Mouse (Mus musculus): ENCODE measurements around the gene Fam160b1. TPM values are rescaled to one million over a fixed set of nuclear protein-coding genes. Genes with fewer than 3 reads are reported as not detected.
A peak's percentile ranks its signal among the peaks of the same experiment; 100 is the strongest.

Gene Fam160b1
- total RNA-seq, 1 experiment, result 8.5 TPM

DNA sequence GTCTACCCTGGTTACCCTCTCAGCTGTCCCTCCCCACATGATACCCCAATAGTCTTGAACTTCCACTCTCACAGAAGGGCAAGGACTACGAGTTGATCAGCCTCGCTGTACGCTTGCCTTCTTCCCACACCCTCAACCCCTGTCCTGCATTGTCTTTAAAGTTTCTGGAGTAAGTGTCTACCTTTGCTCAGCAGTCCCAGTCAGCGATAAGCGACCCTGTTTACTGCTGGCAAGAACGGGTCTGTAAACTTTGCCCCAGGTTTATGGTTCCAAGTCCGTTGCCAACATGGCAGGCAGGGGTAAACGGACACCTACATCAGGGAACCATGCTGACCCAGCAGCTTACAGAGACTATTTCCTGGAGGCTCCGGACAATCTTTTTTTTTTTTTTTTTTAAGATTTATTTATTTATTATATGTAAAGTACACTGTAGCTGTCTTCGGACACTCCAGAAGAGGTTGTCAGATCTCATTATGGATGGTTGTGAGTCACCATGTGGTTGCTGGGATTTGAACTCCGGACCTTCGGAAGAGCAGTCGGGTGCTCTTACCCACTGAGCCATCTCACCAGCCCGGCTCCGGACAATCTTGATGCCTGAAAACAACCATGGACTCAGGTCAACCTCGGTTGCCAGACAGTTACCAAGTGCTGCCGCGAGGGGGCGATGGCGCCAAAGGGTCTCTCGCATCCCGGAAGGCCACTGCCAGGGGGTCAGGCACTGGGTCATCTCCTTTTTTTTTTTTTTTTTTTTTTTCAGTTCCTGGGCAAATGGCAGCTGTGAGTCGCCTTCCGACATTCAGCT is 43.4 kb downstream of the Fam160b1 start:
- Histone ChIP-seq H3K36me3 (ENCODE audit: control insufficient read depth, insufficient read depth, low read length, poor library complexity, severe bottlenecking) (no peaks in the 10 kb centered on the region), H3K4me3 (ENCODE audit: insufficient read depth in 1 of 2, low read depth in 1 of 2, low read length in 2 of 2, poor library complexity in 1 of 2, severe bottlenecking in 1 of 2) (peak overlapping the region; percentile 26 to 28; a peak in 3 of 4 replicates), H3K9ac (ENCODE audit: insufficient read depth, low read depth, low read length, poor library complexity, severe bottlenecking) (peak overlapping the region; percentile 20; the same call in 1 of the 2 replicates), H3K9me3 (ENCODE audit: control insufficient read depth, insufficient read depth, low read depth, low read length) (no peaks in the 10 kb centered on the region), H3K27ac (ENCODE audit: insufficient read depth, low read depth, low read length, poor library complexity, severe bottlenecking) (no peak overlapping the region), H3K4me1 (ENCODE audit: control insufficient read depth in 2 of 2, insufficient read depth in 2 of 2, low read length in 2 of 2, poor library complexity in 1 of 2) (peaks cover 0 to 5% of the 10 kb centered on the region in 2 experiments; a peak in 2 of 4 replicates)
- peak; percentile 74 for DNase-seq (ENCODE audit: low read depth, low spot score)
- no peak for TF ChIP-seq CHD2 (IDR thresholded peaks at IDR 0.05; ENCODE audit: low read depth, low read length)
- TF ChIP-seq HCFC1 (IDR thresholded peaks at IDR 0.05; ENCODE audit: borderline replicate concordance, insufficient read depth, low read length), result no peak
- no peak for TF ChIP-seq MAFK (IDR thresholded peaks at IDR 0.05; ENCODE audit: insufficient read depth, low read depth, low read length)
- peak; percentile 94 for TF ChIP-seq ZNF384 (IDR thresholded peaks at IDR 0.05; ENCODE audit: low read depth, low read length)
- TF ChIP-seq ZC3H11A (IDR thresholded peaks at IDR 0.05; ENCODE audit: borderline replicate concordance, low read depth, low read length), result 0 out of 2 replicates have a peak, but pooled peaks have one; percentile 7
- in situ Hi-C loops (cut with MboI; ENCODE audit: low sequenced_read_pairs in 2 of 2, unreplicated experiment in 2 of 2), result no loop called here

DNA sequence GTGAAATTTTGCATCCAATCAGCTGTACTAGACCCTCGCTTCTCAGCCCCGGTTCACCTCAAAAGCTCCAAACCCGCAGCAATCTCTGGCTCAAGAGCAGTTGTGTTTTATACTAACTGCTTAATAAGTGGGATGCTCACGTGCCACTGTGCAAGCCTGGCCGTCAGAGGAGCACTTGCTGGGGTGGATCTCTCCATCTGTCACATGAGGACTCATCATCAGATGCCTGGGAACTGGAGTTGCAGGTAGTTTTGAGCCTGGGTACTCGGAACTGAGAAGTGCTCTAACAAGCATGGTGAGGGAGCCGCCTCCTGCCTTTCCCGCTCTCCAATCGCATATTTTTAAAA is 44.0 kb downstream of the Fam160b1 start:
- Histone ChIP-seq H3K9me3 (ENCODE audit: control insufficient read depth, insufficient read depth, low read depth, low read length) (no peaks in the 10 kb centered on the region), H3K4me1 (ENCODE audit: control insufficient read depth in 2 of 2, insufficient read depth in 2 of 2, low read length in 2 of 2, poor library complexity in 1 of 2) (peaks cover 0 to 5% of the 10 kb centered on the region in 2 experiments; a peak in 2 of 4 replicates), H3K4me3 (ENCODE audit: insufficient read depth in 1 of 2, low read depth in 1 of 2, low read length in 2 of 2, poor library complexity in 1 of 2, severe bottlenecking in 1 of 2) (peak overlapping the region in 1 of 2 experiments; percentile 28; a peak in 1 of 4 replicates), H3K9ac (ENCODE audit: insufficient read depth, low read depth, low read length, poor library complexity, severe bottlenecking) (no peak overlapping the region; the same call in 1 of the 2 replicates), H3K27ac (ENCODE audit: insufficient read depth, low read depth, low read length, poor library complexity, severe bottlenecking) (no peak overlapping the region), H3K36me3 (ENCODE audit: control insufficient read depth, insufficient read depth, low read length, poor library complexity, severe bottlenecking) (no peaks in the 10 kb centered on the region)
- TF ChIP-seq CHD2 (IDR thresholded peaks at IDR 0.05; ENCODE audit: low read depth, low read length) (no peak), ZC3H11A (IDR thresholded peaks at IDR 0.05; ENCODE audit: borderline replicate concordance, low read depth, low read length) (no peak), MAFK (IDR thresholded peaks at IDR 0.05; ENCODE audit: insufficient read depth, low read depth, low read length) (no peak), ZNF384 (IDR thresholded peaks at IDR 0.05; ENCODE audit: low read depth, low read length) (no peak)
- in situ Hi-C loops (cut with MboI; ENCODE audit: low sequenced_read_pairs in 2 of 2, unreplicated experiment in 2 of 2), result no loop called here
- DNase-seq (ENCODE audit: low read depth, low spot score), result no peak

DNA sequence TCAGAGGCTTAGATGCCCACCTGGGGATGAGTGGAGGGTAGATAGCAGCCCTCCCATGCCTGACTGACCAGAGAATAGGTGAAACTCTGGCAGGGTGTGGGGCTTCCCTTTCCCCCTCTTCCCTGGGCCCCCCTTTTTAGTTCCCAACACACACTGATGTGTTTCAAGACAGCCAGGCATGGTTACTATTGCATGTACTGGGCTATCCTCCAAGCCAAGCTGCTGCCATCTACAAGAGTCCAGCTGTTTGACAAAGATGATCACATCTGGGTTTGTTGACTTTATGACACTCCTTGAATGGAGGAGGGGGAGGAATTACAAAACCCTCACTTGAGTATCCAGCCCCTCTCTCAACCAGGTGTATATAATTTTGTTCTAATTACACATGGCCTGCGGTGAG is 47.5 kb downstream of the Fam160b1 start:
- TF ChIP-seq ZC3H11A (IDR thresholded peaks at IDR 0.05; ENCODE audit: borderline replicate concordance, low read depth, low read length) (no peak), ZNF384 (IDR thresholded peaks at IDR 0.05; ENCODE audit: low read depth, low read length) (no peak), CHD2 (IDR thresholded peaks at IDR 0.05; ENCODE audit: low read depth, low read length) (no peak), HCFC1 (IDR thresholded peaks at IDR 0.05; ENCODE audit: borderline replicate concordance, insufficient read depth, low read length) (no peak), MAFK (IDR thresholded peaks at IDR 0.05; ENCODE audit: insufficient read depth, low read depth, low read length) (no peak)
- H3K9me3 ChIP-seq (ENCODE audit: control insufficient read depth, insufficient read depth, low read depth, low read length), result no peaks in the 10 kb centered on the region
- DNase-seq (ENCODE audit: low read depth, low spot score), result no peak
- H3K27ac ChIP-seq (ENCODE audit: insufficient read depth, low read depth, low read length, poor library complexity, severe bottlenecking), result no peak overlapping the region
- peaks cover 0 to 9% of the 10 kb centered on the region in 2 experiments; a peak in 2 of 4 replicates for H3K4me1 ChIP-seq (ENCODE audit: control insufficient read depth in 2 of 2, insufficient read depth in 2 of 2, low read length in 2 of 2, poor library complexity in 1 of 2)
- H3K4me3 ChIP-seq (ENCODE audit: insufficient read depth in 1 of 2, low read depth in 1 of 2, low read length in 2 of 2, poor library complexity in 1 of 2, severe bottlenecking in 1 of 2), result no peak overlapping the region
- H3K36me3 ChIP-seq (ENCODE audit: control insufficient read depth, insufficient read depth, low read length, poor library complexity, severe bottlenecking), result no peaks in the 10 kb centered on the region
- in situ Hi-C loops (cut with MboI; ENCODE audit: low sequenced_read_pairs in 2 of 2, unreplicated experiment in 2 of 2), result no loop called here
- no peak overlapping the region for H3K9ac ChIP-seq (ENCODE audit: insufficient read depth, low read depth, low read length, poor library complexity, severe bottlenecking)

DNA sequence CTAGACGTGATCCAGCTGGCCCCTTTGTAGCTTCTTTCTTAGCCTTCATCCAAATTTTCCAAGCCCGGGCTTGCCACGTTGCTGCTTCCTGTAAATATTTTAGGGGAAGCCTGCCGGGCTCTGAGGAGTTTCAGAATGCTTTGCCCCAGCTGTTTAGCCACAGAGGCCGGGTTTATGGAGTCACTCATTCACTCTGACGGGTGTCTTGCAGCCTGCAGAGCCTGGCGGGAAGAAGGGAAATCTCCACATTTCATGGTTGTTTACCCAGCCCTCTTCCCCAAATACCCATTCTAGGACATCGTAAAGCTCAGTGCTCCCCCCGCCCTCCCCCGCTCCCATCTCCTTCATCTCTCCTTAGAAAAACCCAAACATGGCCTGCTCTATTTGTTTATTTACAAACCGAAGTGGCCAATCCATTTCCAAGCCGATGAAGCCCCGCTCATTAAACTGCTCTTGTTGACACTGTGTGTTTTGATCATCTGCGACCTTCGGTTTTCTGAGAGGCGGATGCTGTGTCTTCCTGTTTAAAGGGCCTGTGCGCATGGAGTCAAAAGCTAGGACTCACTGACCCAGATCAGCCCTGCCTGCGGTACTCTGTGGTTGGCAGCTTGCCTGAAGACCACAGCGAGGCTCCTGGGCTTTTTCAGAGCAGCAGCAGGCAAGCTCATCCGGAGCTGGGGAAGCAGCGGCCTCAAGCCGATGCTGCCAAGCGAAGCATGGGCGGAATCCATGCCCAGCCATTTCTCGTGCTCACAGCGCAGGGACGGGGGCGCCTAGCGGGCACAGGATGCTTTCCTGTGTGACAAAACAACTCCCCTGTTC is 51.1 kb downstream of the Fam160b1 start:
- H3K9me3 ChIP-seq (ENCODE audit: control insufficient read depth, insufficient read depth, low read depth, low read length), result no peaks in the 10 kb centered on the region
- no peak overlapping the region for H3K27ac ChIP-seq (ENCODE audit: insufficient read depth, low read depth, low read length, poor library complexity, severe bottlenecking)
- TF ChIP-seq CHD2 (IDR thresholded peaks at IDR 0.05; ENCODE audit: low read depth, low read length), result no peak
- TF ChIP-seq MAFK (IDR thresholded peaks at IDR 0.05; ENCODE audit: insufficient read depth, low read depth, low read length), result no peak
- TF ChIP-seq HCFC1 (IDR thresholded peaks at IDR 0.05; ENCODE audit: borderline replicate concordance, insufficient read depth, low read length), result no peak
- TF ChIP-seq ZC3H11A (IDR thresholded peaks at IDR 0.05; ENCODE audit: borderline replicate concordance, low read depth, low read length), result no peak
- 0 out of 2 replicates have a peak, but pooled peaks have one; percentile 28 for TF ChIP-seq ZNF384 (IDR thresholded peaks at IDR 0.05; ENCODE audit: low read depth, low read length)
- in situ Hi-C loops (cut with MboI; ENCODE audit: low sequenced_read_pairs in 2 of 2, unreplicated experiment in 2 of 2), result no loop called here
- peak overlapping the region; percentile 56 for H3K9ac ChIP-seq (ENCODE audit: insufficient read depth, low read depth, low read length, poor library complexity, severe bottlenecking)
- peaks cover 0 to 4% of the 10 kb centered on the region in 2 experiments; a peak in 1 of 4 replicates for H3K4me1 ChIP-seq (ENCODE audit: control insufficient read depth in 2 of 2, insufficient read depth in 2 of 2, low read length in 2 of 2, poor library complexity in 1 of 2)
- H3K4me3 ChIP-seq (ENCODE audit: insufficient read depth in 1 of 2, low read depth in 1 of 2, low read length in 2 of 2, poor library complexity in 1 of 2, severe bottlenecking in 1 of 2), result peak overlapping the region; percentile 32 to 62
- no peak for DNase-seq (ENCODE audit: low read depth, low spot score)
- no peaks in the 10 kb centered on the region for H3K36me3 ChIP-seq (ENCODE audit: control insufficient read depth, insufficient read depth, low read length, poor library complexity, severe bottlenecking)

All from ES-E14 (cell line).